In genomic region chr4:135494521-135495396, GRCm38 (mm10) we compare ENCODE assay signal across 7 mouse cellular contexts. TPM values are rescaled to one million over a fixed set of nuclear protein-coding genes. Genes with fewer than 3 reads are reported as not detected.
DNase-seq lines count a peak whose midpoint lies in the region; ATAC-seq and TF ChIP-seq lines count a peak whose summit lies in the region.

Gene Stpg1 (plus strand): TSS chr4:135494790.
Gene Nipal3 (minus strand): TSS chr4:135495038.

- DNase-seq in adrenal gland, postnatal 25 days: peak; percentile 87
- DNase-seq in heart, adult 11 months: peak; percentile 100
- peak; percentile 94 for DNase-seq in kidney, adult 18-20 months
- peak; percentile 91 for DNase-seq in limb, embryonic 11.5 days (ENCODE audit: low spot score)
- DNase-seq in midbrain, embryonic 14.5 days: peak; percentile 97
- peak; percentile 89 to 91 for DNase-seq in spleen, adult 2 months (ENCODE audit: low read depth in 1 of 2, low spot score in 2 of 2)

- H3K4me3 ChIP-seq in embryonic facial prominence, embryonic 12.5 days: peak within 1 kb of the TSS; percentile 54
- H3K4me3 ChIP-seq in limb, embryonic 11.5 days (ENCODE audit: low read depth, low read length): peak within 1 kb of the TSS; percentile 63
- peak within 1 kb of the TSS; percentile 64 for H3K4me3 ChIP-seq in midbrain, embryonic 14.5 days (replicated peaks; ENCODE audit: low read depth, low read length)
- peak within 1 kb of the TSS; percentile 90 for H3K4me3 ChIP-seq in spleen, adult 2 months (ENCODE audit: extremely low read depth, insufficient read depth, insufficient read length)

- H3K4me2 ChIP-seq in embryonic facial prominence, embryonic 12.5 days (replicated peaks): peak within 1 kb of the TSS; percentile 74
- peak within 1 kb of the TSS; percentile 93 for H3K4me2 ChIP-seq in limb, embryonic 11.5 days (ENCODE audit: low read depth, severe bottlenecking)
- peak within 1 kb of the TSS; percentile 89 for H3K4me2 ChIP-seq in midbrain, embryonic 14.5 days (ENCODE audit: low read length)

- peak; percentile 93 for ATAC-seq in embryonic facial prominence, embryonic 12.5 days (ENCODE audit: insufficient number of reproducible peaks, insufficient read depth, low FRiP score, low TSS enrichment)
- peak; percentile 91 for ATAC-seq in limb, embryonic 11.5 days (ENCODE audit: insufficient number of reproducible peaks, low FRiP score, low TSS enrichment, low read depth)
- ATAC-seq in midbrain, embryonic 14.5 days (ENCODE audit: low FRiP score, low TSS enrichment): peak; percentile 94

- peak within 1 kb of the TSS; percentile 44 for H3K9ac ChIP-seq in embryonic facial prominence, embryonic 12.5 days
- H3K9ac ChIP-seq in limb, embryonic 11.5 days (ENCODE audit: low read length): no peak within 1 kb of the TSS
- H3K9ac ChIP-seq in midbrain, embryonic 14.5 days (replicated peaks; ENCODE audit: low read length): peak within 1 kb of the TSS; percentile 54

- no peaks in the 10 kb centered on the region for H3K36me3 ChIP-seq in embryonic facial prominence, embryonic 12.5 days
- no peaks in the 10 kb centered on the region for H3K36me3 ChIP-seq in limb, embryonic 11.5 days (ENCODE audit: control insufficient read depth, insufficient read depth, low read length)
- peaks cover 8% of the 10 kb centered on the region; the same call in 1 of the 2 replicates for H3K36me3 ChIP-seq in midbrain, embryonic 14.5 days (ENCODE audit: control insufficient read depth, insufficient read depth, low read length)
- H3K36me3 ChIP-seq in spleen, adult 2 months (ENCODE audit: control insufficient read depth, insufficient read depth, low read length): peaks cover 7% of the 10 kb centered on the region

- H3K9me3 ChIP-seq in embryonic facial prominence, embryonic 12.5 days: no peaks in the 10 kb centered on the region
- no peaks in the 10 kb centered on the region for H3K9me3 ChIP-seq in limb, embryonic 11.5 days (ENCODE audit: control insufficient read depth, low read length)
- no peaks in the 10 kb centered on the region for H3K9me3 ChIP-seq in midbrain, embryonic 14.5 days (ENCODE audit: control insufficient read depth, low read length)

- H3K4me1 ChIP-seq in embryonic facial prominence, embryonic 12.5 days: peaks cover 5% of the 10 kb centered on the region; the same call in 1 of the 2 replicates
- H3K4me1 ChIP-seq in limb, embryonic 11.5 days (ENCODE audit: control insufficient read depth, insufficient read depth, low read length): no peaks in the 10 kb centered on the region; the same call in 1 of the 2 replicates
- H3K4me1 ChIP-seq in midbrain, embryonic 14.5 days (ENCODE audit: control insufficient read depth, insufficient read depth, low read length): peaks cover 10% of the 10 kb centered on the region
- peaks cover 7% of the 10 kb centered on the region for H3K4me1 ChIP-seq in spleen, adult 2 months (ENCODE audit: control insufficient read depth, insufficient read depth, insufficient read length)

- TF ChIP-seq POLR2A in spleen, adult 2 months (IDR thresholded peaks at IDR 0.05; ENCODE audit: low read depth, low read length): no peak

- H3K27ac ChIP-seq in embryonic facial prominence, embryonic 12.5 days: 0 out of 2 replicates have a peak within 1 kb of the TSS, but pooled peaks have one; percentile 7
- H3K27ac ChIP-seq in limb, embryonic 11.5 days (replicated peaks; ENCODE audit: low read depth, low read length): no peak within 1 kb of the TSS
- peak within 1 kb of the TSS; percentile 60 for H3K27ac ChIP-seq in midbrain, embryonic 14.5 days (replicated peaks; ENCODE audit: low read depth, low read length)
- peak within 1 kb of the TSS; percentile 73 for H3K27ac ChIP-seq in spleen, adult 2 months (ENCODE audit: insufficient read depth, low read length)

- H3K27me3 ChIP-seq in embryonic facial prominence, embryonic 12.5 days: no peaks in the 10 kb centered on the region
- H3K27me3 ChIP-seq in limb, embryonic 11.5 days (ENCODE audit: control insufficient read depth, insufficient read depth, low read length): 0 out of 2 replicates have a peak, but pooled peaks cover 2% of the 10 kb centered on the region
- no peaks in the 10 kb centered on the region for H3K27me3 ChIP-seq in midbrain, embryonic 14.5 days (ENCODE audit: control insufficient read depth, insufficient read depth, low read length)
- H3K27me3 ChIP-seq in spleen, adult 2 months (ENCODE audit: control insufficient read depth, insufficient read depth, low read length): no peaks in the 10 kb centered on the region

- peak; percentile 70; the same call in 1 of the 2 replicates for TF ChIP-seq CTCF in spleen, adult 2 months (IDR thresholded peaks at IDR 0.05; ENCODE audit: extremely low read depth, insufficient read depth, insufficient read length, insufficient replicate concordance)

- WGBS in embryonic facial prominence, embryonic 12.5 days: under 1% methylated on average over 53 of the region's 53 CpGs
- WGBS in limb, embryonic 11.5 days: under 1% methylated on average over 53 of the region's 53 CpGs
- WGBS in midbrain, embryonic 14.5 days: under 1% methylated on average over 53 of the region's 53 CpGs
- WGBS in spleen, adult 2 months: under 1% methylated on average over 53 of the region's 53 CpGs

RNA-seq across cellular contexts. Expression of gene Stpg1, which starts in this region (rescaled TPM):
- total RNA-seq in adrenal gland, postnatal 25 days (2021): 0.91 TPM in 1 of 2 replicates, not detected in the other
- polyA plus RNA-seq in embryonic facial prominence, embryonic 12.5 days (2016; fragmentation: Nextera tagmentation; extraction: Ambion mirVana): 0.23 TPM in 1 of 2 replicates, not detected in the other
- 0.13 TPM in 1 of 2 replicates, not detected in the other for polyA plus RNA-seq in limb, embryonic 11.5 days (2014; fragmentation: Nextera tagmentation; extraction: Ambion mirVana)
- 0.68 TPM in 1 of 2 replicates, not detected in the other for polyA plus RNA-seq in midbrain, embryonic 14.5 days (2014; fragmentation: Nextera tagmentation; extraction: Ambion mirVana)
- polyA plus RNA-seq in spleen, adult 2 months (2012; rRNA removed): 0.02 and 0.04 TPM in 2 replicates

RNA-seq across cellular contexts. Expression of gene Nipal3, which starts in this region (rescaled TPM):
- total RNA-seq in adrenal gland, postnatal 25 days (2021): 12.7 and 26.6 TPM in 2 replicates
- 2.6 and 3.1 TPM in 2 replicates for polyA plus RNA-seq in embryonic facial prominence, embryonic 12.5 days (2016; fragmentation: Nextera tagmentation; extraction: Ambion mirVana)
- 2.1 and 2.6 TPM in 2 replicates for polyA plus RNA-seq in limb, embryonic 11.5 days (2014; fragmentation: Nextera tagmentation; extraction: Ambion mirVana)
- polyA plus RNA-seq in midbrain, embryonic 14.5 days (2014; fragmentation: Nextera tagmentation; extraction: Ambion mirVana): 7.7 and 9.8 TPM in 2 replicates
- polyA plus RNA-seq in spleen, adult 2 months (2012; rRNA removed): 23.5 and 29.0 TPM in 2 replicates
